Comparison of ENCODE assay signal across 21 mouse cellular contexts in genomic region chr13:109777441-109777840, GRCm38 (mm10).
DNase-seq lines count a peak whose midpoint lies in the region; TF ChIP-seq lines count a peak whose summit lies in the region.
"Had no signal": no experiment of that assay in that cellular context is flagged by ENCODE, and none has a peak within 500 bp of the region (broad histone marks: within the 10 kb centered on the region; RNA-seq: fewer than 3 reads in every experiment).

No protein-coding gene starts in this region.

- no peak for TF ChIP-seq CTCF in gastrocnemius, adult 2 months (IDR thresholded peaks at IDR 0.05)

- H3K4me3 ChIP-seq in gastrocnemius, adult 2 months, result no peak overlapping the region

- no peak for DNase-seq in gastrocnemius, adult 2 months
- no peak for DNase-seq in gastrocnemius, postnatal 14 days
- DNase-seq in ES-CJ7 (ENCODE audit: low read depth, low spot score), result peak; percentile 29
- peak; percentile 58 for DNase-seq in R1 (ENCODE audit: low read depth, low spot score)
- DNase-seq in ZHBTc4 (ENCODE audit: low read depth, low spot score), result peak; percentile 56
- no peak for DNase-seq in layer of hippocampus, postnatal 10 days (ENCODE audit: low spot score in 2 of 2)
- no peak for DNase-seq in MN1 (ENCODE audit: low spot score)
- DNase-seq in layer of hippocampus, adult 11-12 months (ENCODE audit: low spot score), result no peak
- DNase-seq: adrenal gland, adult 2 months; adrenal gland, adult 8-10 months; adrenal gland, postnatal 10 days; adrenal gland, postnatal 14 days; adrenal gland, postnatal 25 days; adrenal gland, postnatal 36 days; B cell, adult 2 months; cerebellum, adult 11 months; cerebellum, adult 11-12 months; cerebellum, adult 18-20 months; cerebellum, adult 2 months; cerebellum, adult 8-10 months; cerebellum, adult 9-10 months had no signal

- intact Hi-C loops in gastrocnemius, adult 2 months (cut with DNase I), result loop anchor here (5.0 kb wide), 2 partner anchors 45 to 240 kb away; no protein-coding TSS in a partner anchor
- intact Hi-C loops in gastrocnemius, postnatal 14 days (cut with DNase I; ENCODE audit: low total_unique reads), result loop anchor here (5.0 kb wide), 2 partner anchors 130 to 245 kb away; no protein-coding TSS in a partner anchor

- H3K27ac ChIP-seq in gastrocnemius, adult 2 months, result peak overlapping the region; percentile 81

Comparison
In these comparisons a context has a peak if more than half of its experiments do, and no peak if none do; other contexts are left out.
1. DNase-seq: peak in ES-CJ7 (single experiment), R1 (single experiment) and ZHBTc4 (single experiment); none in gastrocnemius, adult 2 months (single experiment), gastrocnemius, postnatal 14 days (single experiment), layer of hippocampus, postnatal 10 days (0 of 2), MN1 (single experiment) and layer of hippocampus, adult 11-12 months (single experiment).